Mouse (Mus musculus) monocyte, adult 5-6 weeks (primary cell): Measurements from ENCODE around the gene Adamtsl1. TPM values are rescaled to one million over a fixed set of nuclear protein-coding genes. Genes with fewer than 3 reads are reported as not detected.

ENCODE experiments used
- ATAC-seq: fragments of 153-309, 156-312 bp; replicated peaks from 2 replicates; pipeline ENCODE4 v1.8.0; 2017; ENCODE audit warnings: mild to moderate bottlenecking; ENCODE audit not compliant: low TSS enrichment, insufficient number of reproducible peaks, severe bottlenecking, poor library complexity, low FRiP score
- total RNA-seq: library from RNA; stranded (forward); fragments of 200-1000, 200-491, 200-594 nt; gene quantifications from 3 replicates; pipeline ENCODE4 v1.2.3, GENCODE M21; 2017

Gene Adamtsl1
- total RNA-seq, 1 experiment from 2014 or later = under 0.01 TPM

- ATAC-seq = no peak
These were observed 340.5 kb downstream of the Adamtsl1 start for GRCm38 (mm10) chr4:85854507-85854906.

DNA sequence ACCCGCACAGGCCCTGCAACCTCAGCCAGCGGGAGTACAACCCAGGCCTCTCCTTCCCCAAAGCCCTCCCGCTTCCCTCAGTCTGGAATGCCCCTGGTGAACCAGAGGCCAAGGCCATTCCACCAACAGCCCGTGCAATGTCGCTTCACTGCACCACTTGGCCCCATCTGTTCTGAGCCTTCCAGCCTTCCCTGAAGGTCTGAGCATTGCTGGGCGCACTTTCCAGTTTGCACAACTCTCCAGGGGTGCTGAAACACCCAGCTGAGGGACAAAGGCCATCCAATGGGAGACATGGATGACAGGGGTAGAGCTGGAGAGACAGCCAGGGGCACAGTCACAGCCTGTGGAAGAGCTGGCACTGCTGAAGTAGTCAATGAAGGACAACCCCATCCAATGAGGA, 365.4 kb downstream of the Adamtsl1 start:
- no peak for ATAC-seq

GRCm38 (mm10) chr4:85881318-85881717, 367.3 kb downstream of the Adamtsl1 start:
- no peak for ATAC-seq

DNA sequence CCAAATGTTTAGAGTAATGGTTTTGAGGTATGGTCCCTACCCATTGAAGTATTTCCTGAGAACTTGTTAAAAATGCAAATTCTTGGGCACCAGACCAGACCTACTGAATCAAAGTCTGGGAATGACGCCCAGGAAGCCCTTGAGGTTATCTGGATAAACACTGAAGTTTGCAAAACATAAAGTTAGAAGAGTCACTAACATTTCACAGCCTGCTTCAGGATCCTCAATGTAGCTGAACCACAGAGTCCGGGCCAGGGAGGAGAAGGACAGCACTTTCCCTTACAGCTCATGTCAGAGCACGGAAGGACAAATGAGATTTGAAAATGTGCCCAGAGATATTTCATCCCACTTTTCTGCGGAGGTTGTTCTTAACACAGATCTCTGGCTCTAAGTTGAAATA, 370.1 kb downstream of the Adamtsl1 start:
- ATAC-seq = no peak

DNA sequence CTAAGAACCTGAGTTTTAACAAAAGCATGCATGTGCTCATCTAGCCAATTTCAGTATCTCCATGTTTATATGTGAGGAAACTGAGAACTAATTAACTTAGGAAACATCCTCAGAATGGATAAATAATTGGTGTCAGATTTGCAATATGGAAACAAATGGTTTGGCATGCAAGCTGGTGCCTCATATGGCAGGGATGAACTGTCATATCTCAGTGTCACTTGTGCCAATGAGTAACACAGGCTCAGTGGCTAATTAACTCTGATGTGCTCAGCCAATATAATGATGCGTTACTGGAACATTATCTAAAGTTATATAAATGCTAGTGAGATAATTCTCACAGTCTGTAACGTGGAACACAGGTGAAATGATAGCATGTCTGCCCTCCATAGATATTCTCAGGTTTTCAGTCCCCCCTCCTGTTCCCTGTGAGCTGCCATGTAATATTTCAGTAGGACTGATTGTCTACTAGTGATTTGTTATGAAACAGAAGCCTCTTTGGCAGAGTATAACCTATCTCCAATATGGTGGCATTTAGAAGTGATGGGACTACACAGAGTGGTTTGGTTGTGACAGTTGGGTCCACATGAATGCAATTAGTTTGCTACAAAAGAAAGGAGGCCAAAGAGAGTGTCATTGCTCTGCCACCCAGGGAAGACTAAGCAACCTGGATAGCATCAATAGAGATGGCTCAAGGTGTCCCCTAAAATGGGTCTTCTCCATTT, 376.1 kb downstream of the Adamtsl1 start:
- ATAC-seq = no peak

DNA sequence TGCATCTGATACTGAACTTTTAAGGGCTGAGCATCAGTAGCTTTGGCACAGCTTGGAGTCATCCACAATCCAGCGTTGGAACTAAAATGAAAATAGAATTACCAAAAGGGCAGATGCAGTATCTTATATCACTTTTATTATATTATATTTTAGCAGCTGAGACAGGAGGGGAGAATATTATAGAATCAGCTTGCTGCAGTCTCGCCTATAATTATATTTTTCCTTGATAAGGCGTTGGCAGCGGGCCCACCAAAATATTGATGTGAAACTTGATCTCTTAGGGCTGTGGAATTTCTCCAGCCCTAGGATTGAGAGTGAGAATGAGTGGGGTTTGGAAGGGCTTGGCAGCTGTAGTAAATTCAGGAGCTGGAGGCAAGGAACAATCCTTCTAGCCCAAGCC, 387.3 kb downstream of the Adamtsl1 start:
- ATAC-seq = no peak

DNA sequence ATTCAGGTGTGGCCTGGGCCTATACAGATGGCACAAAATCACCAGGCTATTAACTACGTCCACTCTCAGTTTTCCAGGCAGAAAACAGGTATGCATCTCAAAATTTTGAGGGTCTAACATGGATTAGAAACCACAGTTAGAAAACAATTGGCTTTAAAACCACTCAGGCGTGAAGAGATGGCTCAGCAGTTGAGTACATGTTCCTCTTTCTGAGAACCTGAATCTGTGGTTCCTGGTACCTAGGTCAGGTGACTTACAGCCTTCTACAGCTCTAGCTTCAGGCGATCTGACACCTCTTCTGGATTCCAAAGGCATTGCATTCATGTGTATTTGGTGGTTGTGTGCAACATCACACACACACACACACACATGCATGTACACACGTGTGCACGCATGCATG, 390.2 kb downstream of the Adamtsl1 start:
- ATAC-seq = no peak

- ATAC-seq = no peak
These were observed 402.1 kb downstream of the Adamtsl1 start for GRCm38 (mm10) chr4:85916034-85916433.

DNA sequence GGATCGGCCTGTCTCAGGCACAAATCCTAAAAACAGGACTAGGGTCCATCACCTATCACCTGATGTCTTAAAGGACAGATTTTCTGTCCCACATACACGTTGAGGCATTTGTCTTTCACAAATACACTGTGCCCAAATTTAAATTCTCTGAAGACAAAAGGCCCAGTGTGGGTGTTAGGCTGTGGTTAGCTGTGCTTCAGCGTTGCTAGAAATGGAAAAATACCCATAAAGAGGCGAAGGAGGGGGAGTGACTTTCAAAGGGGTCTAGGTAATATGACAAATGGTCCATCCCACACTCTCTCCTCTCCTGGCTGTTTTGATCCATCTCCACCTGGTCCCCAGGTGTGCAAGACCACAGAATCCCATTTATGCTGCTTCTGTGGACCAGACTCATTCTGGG, 404.4 kb downstream of the Adamtsl1 start:
- ATAC-seq = no peak

DNA sequence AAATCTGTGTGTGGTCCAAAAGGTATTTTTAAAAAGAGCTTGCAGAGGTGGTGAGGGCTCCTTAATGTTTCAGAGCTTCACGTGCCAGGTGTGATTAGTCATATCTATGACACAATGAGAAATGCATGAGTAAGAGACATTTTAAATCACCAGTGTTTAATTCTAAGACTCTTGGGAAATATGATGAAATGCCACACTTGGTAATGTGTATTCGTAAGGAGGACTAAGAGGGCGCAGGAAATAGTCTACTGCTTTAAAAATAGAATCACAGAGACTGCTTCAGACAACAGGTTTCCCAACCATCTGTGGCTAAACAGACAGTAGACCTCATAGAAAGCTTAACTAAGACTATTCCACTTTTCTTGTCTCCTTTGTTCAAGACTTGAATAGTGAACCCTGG, 406.5 kb downstream of the Adamtsl1 start:
- no peak for ATAC-seq

- no peak for ATAC-seq
These were observed 408.8 kb downstream of the Adamtsl1 start for GRCm38 (mm10) chr4:85922741-85923140.

DNA sequence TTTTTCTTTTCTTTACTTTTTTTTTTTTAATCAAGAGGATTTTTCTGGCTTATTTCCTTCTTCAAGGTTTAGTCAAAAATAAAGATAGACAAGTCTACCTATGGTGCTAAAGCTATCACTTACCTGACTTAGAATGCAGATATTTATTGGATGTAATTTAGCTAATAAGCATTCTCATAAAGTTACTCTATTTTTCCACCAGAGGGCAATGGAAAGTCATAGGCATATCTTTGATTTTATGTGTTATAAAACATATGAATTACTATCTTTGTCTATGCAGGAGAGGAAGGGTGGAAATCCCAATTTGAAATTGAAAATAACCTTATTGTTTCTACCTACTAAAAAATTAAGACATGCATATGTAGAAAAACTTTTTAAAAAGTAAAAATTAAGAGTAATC, 418.2 kb downstream of the Adamtsl1 start:
- ATAC-seq = no peak

GRCm38 (mm10) chr4:85939460-85939859, 425.5 kb downstream of the Adamtsl1 start:
- ATAC-seq = no peak

- ATAC-seq = no peak
These were observed 427.9 kb downstream of the Adamtsl1 start for GRCm38 (mm10) chr4:85941857-85942256.

- no peak for ATAC-seq
These were observed 439.6 kb downstream of the Adamtsl1 start for GRCm38 (mm10) chr4:85953590-85953989.

DNA sequence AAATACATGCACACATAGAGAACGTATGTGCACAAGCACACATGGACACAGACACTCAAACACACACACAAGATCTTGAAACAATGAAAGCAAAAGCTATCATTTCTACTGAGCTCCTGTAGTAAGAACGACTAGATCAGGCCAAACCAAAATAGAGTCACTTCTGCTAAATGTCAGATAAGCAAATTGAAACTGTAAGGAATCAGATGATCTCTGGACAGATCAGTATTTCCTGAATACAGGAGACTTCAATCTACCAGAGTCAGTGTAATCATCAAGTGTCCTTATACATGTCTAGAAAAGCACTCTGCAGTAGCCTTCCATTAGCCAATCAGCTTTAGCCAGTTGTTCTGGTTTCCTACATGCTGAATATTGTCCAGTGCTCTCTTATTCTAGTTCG, 441.4 kb downstream of the Adamtsl1 start:
- no peak for ATAC-seq

DNA sequence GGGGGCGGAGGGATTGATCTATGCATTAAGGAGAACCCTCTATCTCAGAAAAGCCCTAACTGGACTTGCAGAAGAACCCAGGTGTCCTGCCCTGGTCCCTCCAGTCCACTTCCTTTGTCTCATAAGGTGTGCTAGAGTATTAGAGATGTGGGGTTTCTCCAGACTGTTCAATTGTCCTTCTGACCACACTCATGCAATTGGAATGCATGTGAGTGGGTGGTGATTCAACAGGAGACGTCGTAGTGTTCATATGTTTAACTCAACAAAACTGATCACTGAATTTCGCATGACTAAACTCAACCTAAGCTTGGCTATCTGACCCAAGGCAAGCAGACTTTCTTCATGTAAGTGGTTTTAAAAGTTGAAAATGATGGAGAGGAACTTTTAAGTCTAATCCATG, 443.3 kb downstream of the Adamtsl1 start:
- ATAC-seq = no peak

DNA sequence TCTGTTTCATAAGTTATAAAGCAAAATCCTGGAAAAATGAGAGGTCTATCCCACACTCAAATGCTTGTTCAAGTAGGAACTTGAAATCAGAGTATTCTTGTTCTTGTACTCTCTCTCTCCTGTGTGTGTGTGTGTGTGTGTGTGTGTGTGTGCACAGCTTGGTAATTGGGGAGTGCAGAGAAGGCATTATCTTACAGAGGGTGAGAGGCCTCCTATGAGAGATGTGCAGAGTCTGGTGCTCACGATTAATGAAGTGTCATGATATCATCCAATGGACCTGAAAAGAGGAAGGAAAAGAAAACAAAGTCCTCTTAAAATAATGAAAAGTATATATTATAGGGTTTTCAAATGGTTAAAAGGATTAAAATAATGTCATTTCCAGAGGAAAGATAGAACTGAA, 443.9 kb downstream of the Adamtsl1 start:
- no peak for ATAC-seq

GRCm38 (mm10) chr4:85959019-85959418, 445.0 kb downstream of the Adamtsl1 start:
- no peak for ATAC-seq

- ATAC-seq = no peak
These were observed 462.2 kb downstream of the Adamtsl1 start for GRCm38 (mm10) chr4:85976188-85976587.

DNA sequence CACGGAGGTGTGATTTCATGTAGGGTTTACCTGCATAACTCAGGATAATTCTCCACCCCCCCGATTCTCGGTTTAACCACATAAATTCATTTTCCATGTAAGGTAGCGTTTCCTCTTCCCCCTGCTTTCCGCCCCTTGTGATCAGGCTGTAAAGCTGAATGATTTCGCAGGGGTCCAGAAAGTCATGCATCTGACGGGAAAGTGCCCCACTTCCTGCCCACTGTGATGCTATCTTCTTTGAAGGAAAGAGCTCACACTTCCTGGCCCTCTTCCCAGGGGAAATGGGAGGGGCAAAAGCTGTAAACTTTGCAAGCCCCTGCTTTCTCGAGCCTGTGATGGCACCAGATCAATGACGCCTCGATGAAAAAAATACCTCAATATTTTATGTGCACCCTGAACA, 465.2 kb downstream of the Adamtsl1 start:
- no peak for ATAC-seq
